In genomic region chr5:31727456-31727855, GRCm38 (mm10) we compare ENCODE assay signal across 17 mouse cellular contexts. TPM values are rescaled to one million over a fixed set of nuclear protein-coding genes. Genes with fewer than 3 reads are reported as not detected.
DNase-seq lines count a peak whose midpoint lies in the region; ATAC-seq and TF ChIP-seq lines count a peak whose summit lies in the region.
"Had no signal": no experiment of that assay in that cellular context is flagged by ENCODE, and none has a peak within 500 bp of the region (broad histone marks: within the 10 kb centered on the region; RNA-seq: fewer than 3 reads in every experiment).

No protein-coding gene starts in this region.

- DNase-seq in heart, adult 8-10 months (ENCODE audit: low spot score), result peak; percentile 76
- DNase-seq in heart, postnatal 14 days, result no peak
- DNase-seq in kidney, postnatal 14 days, result peak; percentile 34
- DNase-seq in brain, embryonic 14.5 days (ENCODE audit: low read depth), result peak; percentile 1
- no peak for DNase-seq in layer of hippocampus, adult 2 months (ENCODE audit: low spot score in 2 of 2)
- DNase-seq: adrenal gland, postnatal 36 days; B cell, adult 2 months; cerebellum, adult 9-10 months; gastrocnemius, postnatal 36 days; right cerebral cortex, postnatal 25 days; thymus, postnatal 14 days had no signal

- intact Hi-C loops in heart, postnatal 14 days (cut with DNase I), result no loop called here

- TF ChIP-seq POLR2A in brain, embryonic 14.5 days (IDR thresholded peaks at IDR 0.05; ENCODE audit: borderline replicate concordance, extremely low read depth, insufficient read depth, insufficient read length, poor library complexity, severe bottlenecking), result no peak

- 73% methylated on average over 5 of the region's 5 CpGs for WGBS in kidney, embryonic 15.5 days

- no peaks in the 10 kb centered on the region for H3K9me3 ChIP-seq in kidney, embryonic 15.5 days (replicated peaks)
- H3K9me3 ChIP-seq: embryonic facial prominence, embryonic 13.5 days; lung, embryonic 15.5 days; neural tube, embryonic 13.5 days had no signal

- no peak overlapping the region for H3K4me3 ChIP-seq in kidney, embryonic 15.5 days (replicated peaks)
- no peak overlapping the region for H3K4me3 ChIP-seq in layer of hippocampus, adult 2 months
- H3K4me3 ChIP-seq: embryonic facial prominence, embryonic 13.5 days; lung, embryonic 15.5 days; neural tube, embryonic 13.5 days had no signal

- TF ChIP-seq CTCF in brain, embryonic 14.5 days (IDR thresholded peaks at IDR 0.05; ENCODE audit: borderline replicate concordance, extremely low read depth, insufficient read depth, insufficient read length), result no peak
- no peak for TF ChIP-seq CTCF in layer of hippocampus, adult 2 months (conservative IDR thresholded peaks at IDR 0.05)

- 0 out of 2 replicates have a peak, but pooled peaks cover 8% of the 10 kb centered on the region for H3K4me1 ChIP-seq in kidney, embryonic 15.5 days
- H3K4me1 ChIP-seq: embryonic facial prominence, embryonic 13.5 days; lung, embryonic 15.5 days; neural tube, embryonic 13.5 days had no signal

- no peak for ATAC-seq in kidney, embryonic 15.5 days (replicated peaks; ENCODE audit: low FRiP score)
- peak; percentile 86 for ATAC-seq in megakaryocyte progenitor cell, adult 5-6 weeks (replicated peaks; ENCODE audit: poor library complexity)
- no peak for ATAC-seq in erythroblast, adult 5-6 weeks (replicated peaks; ENCODE audit: low FRiP score, poor library complexity, severe bottlenecking)

- no peaks in the 10 kb centered on the region for H3K36me3 ChIP-seq in kidney, embryonic 15.5 days
- H3K36me3 ChIP-seq: embryonic facial prominence, embryonic 13.5 days; lung, embryonic 15.5 days; neural tube, embryonic 13.5 days had no signal

- H3K27me3 ChIP-seq in kidney, embryonic 15.5 days, result no peaks in the 10 kb centered on the region
- H3K27me3 ChIP-seq: embryonic facial prominence, embryonic 13.5 days; lung, embryonic 15.5 days; neural tube, embryonic 13.5 days had no signal

- H3K4me2 ChIP-seq in kidney, embryonic 15.5 days, result no peak overlapping the region
- H3K4me2 ChIP-seq: embryonic facial prominence, embryonic 13.5 days; lung, embryonic 15.5 days; neural tube, embryonic 13.5 days had no signal

- H3K9ac ChIP-seq in kidney, embryonic 15.5 days, result no peak overlapping the region
- H3K9ac ChIP-seq: embryonic facial prominence, embryonic 13.5 days; lung, embryonic 15.5 days; neural tube, embryonic 13.5 days had no signal

- H3K27ac ChIP-seq in kidney, embryonic 15.5 days, result no peak overlapping the region
- no peak overlapping the region for H3K27ac ChIP-seq in layer of hippocampus, adult 2 months
- H3K27ac ChIP-seq: embryonic facial prominence, embryonic 13.5 days; lung, embryonic 15.5 days; neural tube, embryonic 13.5 days had no signal

RNA-seq across cellular contexts. Expression of gene Babam2, which starts 30.0 kb away (rescaled TPM):
- total RNA-seq in heart, adult 8-10 months (2022), result 10 to 100 TPM; 31.2 to 35.8 (median 35.0) TPM
- total RNA-seq in heart, postnatal 14 days (2021), result 10 to 100 TPM; 34.1 to 35.9 TPM
- polyA plus RNA-seq in kidney, embryonic 15.5 days (2015; fragmentation: Nextera tagmentation; extraction: Ambion mirVana), result 76.7 and 83.2 TPM in 2 replicates
- 31.5 and 33.3 TPM in 2 replicates for polyA plus RNA-seq in brain, embryonic 14.5 days (2012; rRNA removed)
- total RNA-seq in megakaryocyte progenitor cell, adult 5-6 weeks (2015), result 101 and 117 TPM in 2 replicates
- total RNA-seq in megakaryocyte progenitor cell, adult 5-6 weeks (2017), result 37.7 and 44.2 TPM in 2 replicates
- total RNA-seq in layer of hippocampus, adult 2 months (2021), result 10 to 100 TPM; 49.3 to 50.4 TPM
- 46.6 and 83.2 TPM in 2 replicates for total RNA-seq in erythroblast, adult 5-6 weeks (2015; ENCODE audit: low replicate concordance)
- total RNA-seq in erythroblast, adult 5-6 weeks (2017; ENCODE audit: low replicate concordance), result 15.5 and 15.8 TPM in 2 replicates

RNA-seq across cellular contexts. Expression of gene Rbks, which starts 30.0 kb away (rescaled TPM):
- total RNA-seq in heart, adult 8-10 months (2022), result 1 to 10 TPM; 3.5 to 5.3 (median 4.3) TPM
- 1 to 10 TPM; 3.9 to 4.5 TPM for total RNA-seq in heart, postnatal 14 days (2021)
- 4.5 and 5.5 TPM in 2 replicates for polyA plus RNA-seq in kidney, embryonic 15.5 days (2015; fragmentation: Nextera tagmentation; extraction: Ambion mirVana)
- polyA plus RNA-seq in brain, embryonic 14.5 days (2012; rRNA removed), result 0.95 and 1.5 TPM in 2 replicates
- 25.8 and 34.6 TPM in 2 replicates for total RNA-seq in megakaryocyte progenitor cell, adult 5-6 weeks (2015)
- 17.7 and 29.3 TPM in 2 replicates for total RNA-seq in megakaryocyte progenitor cell, adult 5-6 weeks (2017)
- 1 to 10 TPM; 4.0 to 4.4 TPM for total RNA-seq in layer of hippocampus, adult 2 months (2021)
- total RNA-seq in erythroblast, adult 5-6 weeks (2015; ENCODE audit: low replicate concordance), result 9.4 TPM in 1 of 2 replicates, not detected in the other
- 2.9 and 7.2 TPM in 2 replicates for total RNA-seq in erythroblast, adult 5-6 weeks (2017; ENCODE audit: low replicate concordance)

Comparison
In these comparisons a context has a peak if more than half of its experiments do, and no peak if none do; other contexts are left out.
1. DNase-seq: peak in heart, adult 8-10 months (single experiment), kidney, postnatal 14 days (single experiment) and brain, embryonic 14.5 days (single experiment); none in heart, postnatal 14 days (0 of 2) and layer of hippocampus, adult 2 months (0 of 2).